Mouse (Mus musculus) liver, embryonic 11.5 days (tissue): ENCODE results near the gene Sox5. TPM values are rescaled to one million over a fixed set of nuclear protein-coding genes. Genes with fewer than 3 reads are reported as not detected.
A peak's percentile ranks its signal among the peaks of the same experiment; 100 is the strongest.

Source experiments
- ATAC-seq: fragments of 200-750 bp; cut with Nextera tagmentation; replicated peaks from 2 replicates; pipeline ENCODE4 v1.8.0; 2017; ENCODE audit warnings: moderate number of reproducible peaks, mild to moderate bottlenecking, moderate TSS enrichment, moderate library complexity; ENCODE audit not compliant: low FRiP score
- DNase-seq: peaks from one replicate; pipeline ENCODE4 v3.0.0-alpha.2; 2017; ENCODE audit warnings: low spot score
- H3K27ac ChIP-seq: fragments of 300-500 bp; sonication (generic); 2 replicates; pipeline ENCODE4 v1.5.1; 2014; ENCODE audit warnings: mild to moderate bottlenecking, low read depth, low read length, control low read depth
- H3K27me3 ChIP-seq: fragments of 300-500 bp; sonication (generic); replicated peaks from 2 replicates; pipeline ENCODE4 v1.6.1; 2014; ENCODE audit warnings: low read length, mixed read lengths; ENCODE audit not compliant: control insufficient read depth, insufficient read depth
- H3K36me3 ChIP-seq: fragments of 300-500 bp; sonication (generic); 2 replicates; pipeline ENCODE4 v1.6.1; 2014; ENCODE audit warnings: mild to moderate bottlenecking, low read length, moderate library complexity, mixed read lengths; ENCODE audit not compliant: control insufficient read depth, insufficient read depth
- H3K4me1 ChIP-seq: fragments of 300-500 bp; sonication (generic); replicated peaks from 2 replicates; pipeline ENCODE4 v1.6.1; 2014; ENCODE audit warnings: low read length, mixed read lengths; ENCODE audit not compliant: control insufficient read depth, insufficient read depth
- H3K4me2 ChIP-seq: fragments of 300-500 bp; sonication (generic); 2 replicates; pipeline ENCODE4 v1.6.1; 2014; ENCODE audit warnings: mild to moderate bottlenecking, control low read depth, moderate library complexity
- H3K4me3 ChIP-seq: fragments of 300-500 bp; sonication (generic); 2 replicates; pipeline ENCODE4 v1.5.1; 2014; ENCODE audit warnings: low read depth, low read length, control low read depth
- H3K9ac ChIP-seq: fragments of 300-500 bp; sonication (generic); 2 replicates; pipeline ENCODE4 v1.6.1; 2014; ENCODE audit warnings: low read depth, low read length, control low read depth
- H3K9me3 ChIP-seq: fragments of 300-500 bp; sonication (generic); 2 replicates; pipeline ENCODE4 v1.6.1; 2016; ENCODE audit warnings: low read length, inconsistent platforms, mixed read lengths; ENCODE audit not compliant: control insufficient read depth
- WGBS: fragments of 180-500 bp; shearing (Covaris S2); extraction: QIAGEN DNeasy Blood & Tissue Kit; methylation state at CpG from one replicate; pipeline ENCODE4 v1.1.7; 2014; 5-methylcytosine and 5-hydroxymethylcytosine counted together
- polyA plus RNA-seq: library from polyadenylated mRNA; unstranded; fragments of >200 nt; fragmentation: Nextera tagmentation; extraction: Ambion mirVana; gene quantifications from 2 replicates; pipeline ENCODE4 v1.2.1, GENCODE M21; 2014

The Sox5 gene
- polyA plus RNA-seq, 1 experiment from 2014 or later = 10.6 TPM

GRCm38 (mm10) chr6:144695660-144696059, 86.1 kb downstream of the Sox5 start:
- H3K4me1 ChIP-seq = peaks cover 2% of the 10 kb centered on the region; the same call in 1 of the 2 replicates
- no peaks in the 10 kb centered on the region for H3K9me3 ChIP-seq
- no peaks in the 10 kb centered on the region for H3K27me3 ChIP-seq
- ATAC-seq (no peak), DNase-seq (no peak)
- no peak overlapping the region for H3K27ac ChIP-seq
- WGBS = 52% methylated on average over 4 of the region's 4 CpGs
- no peak overlapping the region for H3K9ac ChIP-seq
- no peak overlapping the region for H3K4me3 ChIP-seq
- no peaks in the 10 kb centered on the region for H3K36me3 ChIP-seq
- H3K4me2 ChIP-seq = no peak overlapping the region

GRCm38 (mm10) chr6:144693211-144693899, 88.4 kb downstream of the Sox5 start:
- WGBS = 67% methylated on average over 7 of the region's 7 CpGs
- no peak overlapping the region for H3K4me3 ChIP-seq
- DNase-seq (no peak), ATAC-seq (no peak)
- no peaks in the 10 kb centered on the region for H3K9me3 ChIP-seq
- H3K4me1 ChIP-seq = peaks cover 2% of the 10 kb centered on the region; the same call in 1 of the 2 replicates
- H3K4me2 ChIP-seq = no peak overlapping the region
- no peak overlapping the region for H3K9ac ChIP-seq
- H3K27ac ChIP-seq = no peak overlapping the region
- no peaks in the 10 kb centered on the region for H3K27me3 ChIP-seq
- no peaks in the 10 kb centered on the region for H3K36me3 ChIP-seq

- ATAC-seq = no peak
- H3K4me2 ChIP-seq = no peak overlapping the region
- H3K36me3 ChIP-seq = no peaks in the 10 kb centered on the region
- no peaks in the 10 kb centered on the region for H3K27me3 ChIP-seq
- no peak for DNase-seq
- peaks cover 2% of the 10 kb centered on the region; the same call in 1 of the 2 replicates for H3K4me1 ChIP-seq
- no peaks in the 10 kb centered on the region for H3K9me3 ChIP-seq
- H3K27ac ChIP-seq = no peak overlapping the region
- no peak overlapping the region for H3K9ac ChIP-seq
- WGBS = 78% methylated on average over 7 of the region's 7 CpGs
- no peak overlapping the region for H3K4me3 ChIP-seq
Measured at GRCm38 (mm10) chr6:144691298-144692041, 90.3 kb downstream of the Sox5 start.

- Histone ChIP-seq H3K9me3 (no peaks in the 10 kb centered on the region), H3K4me2 (no peak overlapping the region), H3K9ac (no peak overlapping the region), H3K27ac (no peak overlapping the region), H3K27me3 (no peaks in the 10 kb centered on the region), H3K4me1 (no peaks in the 10 kb centered on the region), H3K36me3 (no peaks in the 10 kb centered on the region), H3K4me3 (no peak overlapping the region)
- no peak for DNase-seq
- no peak for ATAC-seq
- WGBS = 89% methylated on average over 3 of the region's 3 CpGs
Measured at GRCm38 (mm10) chr6:144689076-144689475, 92.7 kb downstream of the Sox5 start.

- Histone ChIP-seq H3K9ac (no peak overlapping the region), H3K36me3 (no peaks in the 10 kb centered on the region), H3K4me1 (no peaks in the 10 kb centered on the region), H3K4me3 (no peak overlapping the region), H3K4me2 (no peak overlapping the region), H3K9me3 (no peaks in the 10 kb centered on the region), H3K27me3 (no peaks in the 10 kb centered on the region), H3K27ac (no peak overlapping the region)
- DNase-seq (no peak), ATAC-seq (no peak)
- WGBS = 31% methylated on average over 8 of the region's 8 CpGs
Measured at GRCm38 (mm10) chr6:144687681-144688080, 94.1 kb downstream of the Sox5 start.

- Histone ChIP-seq H3K9ac (no peak overlapping the region), H3K4me3 (no peak overlapping the region), H3K27me3 (no peaks in the 10 kb centered on the region), H3K4me1 (no peaks in the 10 kb centered on the region), H3K27ac (no peak overlapping the region), H3K4me2 (no peak overlapping the region), H3K36me3 (no peaks in the 10 kb centered on the region), H3K9me3 (no peaks in the 10 kb centered on the region)
- ATAC-seq (no peak), DNase-seq (no peak)
- WGBS = 63% methylated on average over 12 of the region's 12 CpGs
Measured at GRCm38 (mm10) chr6:144681045-144681789, 100.6 kb downstream of the Sox5 start.

- DNase-seq = no peak
- Histone ChIP-seq H3K27ac (no peak overlapping the region), H3K4me2 (no peak overlapping the region), H3K9ac (no peak overlapping the region), H3K4me3 (no peak overlapping the region), H3K4me1 (no peaks in the 10 kb centered on the region), H3K9me3 (no peaks in the 10 kb centered on the region), H3K36me3 (no peaks in the 10 kb centered on the region), H3K27me3 (no peaks in the 10 kb centered on the region)
- WGBS = 61% methylated on average over 9 of the region's 9 CpGs
- ATAC-seq = 0 out of 2 replicates have a peak, but pooled peaks have one; percentile 49
Measured at GRCm38 (mm10) chr6:144677491-144678133, 104.2 kb downstream of the Sox5 start.

- ATAC-seq = no peak
- WGBS = 92% methylated on average over 6 of the region's 6 CpGs
- H3K36me3 ChIP-seq = no peaks in the 10 kb centered on the region
Measured at GRCm38 (mm10) chr6:144675111-144675510, 106.7 kb downstream of the Sox5 start.

More at GRCm38 (mm10) chr6:144675111-144675510, 106.7 kb downstream of the Sox5 start:
- DNase-seq = no peak
- H3K4me2 ChIP-seq = no peak overlapping the region
- no peaks in the 10 kb centered on the region for H3K4me1 ChIP-seq
- H3K4me3 ChIP-seq = no peak overlapping the region
- H3K9ac ChIP-seq = no peak overlapping the region
- H3K27ac ChIP-seq = no peak overlapping the region
- H3K27me3 ChIP-seq = no peaks in the 10 kb centered on the region
- no peaks in the 10 kb centered on the region for H3K9me3 ChIP-seq
